19 mouse cellular contexts compared by ENCODE assay signal in genomic region chr7:65438146-65438545, GRCm38 (mm10).
"Had no signal": no experiment of that assay in that cellular context is flagged by ENCODE, and none has a peak within 500 bp of the region (broad histone marks: within the 10 kb centered on the region; RNA-seq: fewer than 3 reads in every experiment).

No protein-coding gene starts in this region.

- H3K9me3 ChIP-seq: liver, embryonic 12.5 days; liver, embryonic 15.5 days; neural tube, embryonic 12.5 days; neural tube, embryonic 15.5 days had no signal

- H3K4me1 ChIP-seq: liver, embryonic 12.5 days; liver, embryonic 15.5 days; neural tube, embryonic 12.5 days had no signal

- H3K36me3 ChIP-seq: liver, embryonic 12.5 days; liver, embryonic 15.5 days; neural tube, embryonic 12.5 days; neural tube, embryonic 15.5 days had no signal

- DNase-seq: kidney, adult 18-20 months; kidney, postnatal 14 days; midbrain, embryonic 14.5 days; right cerebral cortex, adult 18-20 months; right cerebral cortex, postnatal 14 days; right cerebral cortex, postnatal 4 days; thymus, adult 2 months; thymus, postnatal 14 days; thymus, postnatal 4 days had no signal

- H3K9ac ChIP-seq: liver, embryonic 12.5 days; liver, embryonic 15.5 days; neural tube, embryonic 12.5 days; neural tube, embryonic 15.5 days had no signal

- H3K4me2 ChIP-seq: liver, embryonic 12.5 days; liver, embryonic 15.5 days; midbrain, embryonic 11.5 days; neural tube, embryonic 12.5 days; neural tube, embryonic 15.5 days had no signal

- ATAC-seq: hindbrain, postnatal 0 days; inflammation-experienced regulatory T-cells, adult 6 months; intestine, embryonic 16.5 days; liver, embryonic 12.5 days had no signal

- H3K4me3 ChIP-seq: liver, embryonic 12.5 days; liver, embryonic 15.5 days; megakaryocyte, embryonic 14.5 days; neural tube, embryonic 12.5 days; neural tube, embryonic 15.5 days had no signal

- H3K27ac ChIP-seq: hindbrain, postnatal 0 days; liver, embryonic 12.5 days; liver, embryonic 15.5 days; neural tube, embryonic 12.5 days; neural tube, embryonic 15.5 days; stomach, postnatal 0 days had no signal

- H3K27me3 ChIP-seq: liver, embryonic 12.5 days; liver, embryonic 15.5 days; neural tube, embryonic 12.5 days; neural tube, embryonic 15.5 days had no signal
